Mouse (Mus musculus): ENCODE data around the gene Sumo2. TPM values are rescaled to one million over a fixed set of nuclear protein-coding genes. Genes with fewer than 3 reads are reported as not detected.
"Not testable (repeated sequence)": the region's sequence is repeated elsewhere in the genome, so short reads cannot be mapped to it uniquely, and the experiment has no call there.

Sumo2 gene
- polyA plus RNA-seq, 1 experiment = 365 TPM

- no peak for DNase-seq (ENCODE audit: extremely low spot score in 1 of 2, low spot score in 1 of 2)
These were observed 47.4 kb downstream of the Sumo2 start for GRCm38 (mm10) chr11:115488551-115489104.

DNA sequence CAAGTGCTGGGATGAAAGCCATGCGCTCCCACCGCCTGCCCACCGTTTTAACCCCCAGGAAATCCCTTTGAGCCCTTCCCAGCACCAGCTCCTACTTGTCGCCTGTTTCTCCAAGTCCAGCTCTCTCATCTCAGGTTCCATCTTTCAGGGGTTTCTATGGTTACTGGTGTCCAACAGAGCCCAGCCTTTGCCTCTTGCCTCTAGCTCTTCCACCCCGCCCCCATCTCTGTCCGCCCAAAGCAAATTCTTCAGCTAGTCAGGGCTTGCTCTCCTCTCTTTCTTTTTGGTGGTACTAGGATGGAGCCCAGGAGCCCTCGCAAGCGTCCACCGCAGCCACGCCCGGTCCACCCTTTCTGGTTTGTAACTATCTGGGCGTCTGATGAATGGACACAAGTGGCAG is 50.9 kb downstream of the Sumo2 start:
- no peak for DNase-seq (ENCODE audit: extremely low spot score in 1 of 2, low spot score in 1 of 2)

- DNase-seq (ENCODE audit: extremely low spot score in 1 of 2, low spot score in 1 of 2) = peak in 1 of 2 experiments; percentile 91
These were observed 52.4 kb downstream of the Sumo2 start for GRCm38 (mm10) chr11:115483726-115484125.

DNA sequence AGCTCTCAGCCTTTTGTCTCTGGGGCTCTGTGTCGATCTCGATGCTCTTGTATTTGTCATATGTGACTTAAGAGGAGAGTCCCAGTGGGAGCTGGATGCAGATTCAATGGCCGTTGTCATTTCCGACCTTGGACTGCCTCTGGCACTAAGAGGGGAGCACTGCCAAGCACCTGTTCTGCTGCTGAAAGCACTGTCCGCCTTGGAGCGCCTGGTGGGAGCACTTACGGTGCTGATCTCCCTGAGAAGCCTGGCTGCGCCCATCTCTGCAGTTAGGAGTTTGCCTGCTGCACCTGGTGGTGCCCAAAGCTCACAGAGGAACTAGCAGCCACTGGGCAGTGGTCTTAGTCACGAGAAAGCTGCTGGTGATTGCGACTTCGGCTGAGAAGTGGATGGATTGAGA is 52.8 kb downstream of the Sumo2 start:
- no peak for DNase-seq (ENCODE audit: extremely low spot score in 1 of 2, low spot score in 1 of 2)

DNA sequence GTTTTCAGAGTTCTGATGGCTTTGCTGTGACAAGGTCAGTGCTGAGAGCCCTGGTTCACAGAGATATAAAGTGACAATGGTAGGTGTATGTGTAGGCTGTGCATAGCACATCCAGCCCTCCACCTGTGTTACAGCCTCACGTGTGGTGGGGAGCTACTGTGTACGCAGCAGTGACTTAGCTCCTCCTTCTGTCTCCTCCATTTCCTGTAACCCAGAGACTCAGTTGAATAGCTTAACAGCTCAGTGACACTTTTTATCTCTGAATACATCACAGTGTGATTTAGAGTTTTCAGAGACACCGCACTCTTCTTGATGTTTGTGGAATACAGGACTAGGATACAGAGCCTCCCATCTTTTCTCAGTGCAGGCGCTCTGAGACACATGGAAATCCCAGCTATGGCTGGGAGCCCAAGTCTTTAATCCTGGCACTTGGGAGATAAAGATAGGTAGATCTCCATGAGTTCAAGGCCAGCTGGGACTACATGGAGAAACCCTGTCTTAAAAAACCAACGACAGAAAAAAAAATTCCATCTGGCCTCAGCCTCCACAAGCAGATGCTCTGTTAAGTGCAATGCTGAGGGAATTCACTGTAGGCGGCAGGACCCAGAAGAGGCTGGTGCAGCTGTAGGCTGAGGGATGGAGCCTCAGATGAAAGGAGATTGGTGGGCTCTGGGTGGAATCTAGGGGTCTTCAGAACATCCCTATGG is 54.4 kb downstream of the Sumo2 start:
- peak; percentile 79 to 84 for DNase-seq (ENCODE audit: extremely low spot score in 1 of 2, low spot score in 1 of 2)

- DNase-seq (ENCODE audit: extremely low spot score in 1 of 2, low spot score in 1 of 2) = peak in 1 of 2 experiments; percentile 57
These were observed 57.7 kb downstream of the Sumo2 start for GRCm38 (mm10) chr11:115478296-115478938.

- not testable (repeated sequence) for DNase-seq (ENCODE audit: extremely low spot score in 1 of 2, low spot score in 1 of 2)
These were observed 58.7 kb downstream of the Sumo2 start for GRCm38 (mm10) chr11:115477388-115477787.

- DNase-seq (ENCODE audit: extremely low spot score in 1 of 2, low spot score in 1 of 2) = not testable (repeated sequence)
These were observed 59.4 kb downstream of the Sumo2 start for GRCm38 (mm10) chr11:115476630-115477029.

- DNase-seq (ENCODE audit: extremely low spot score in 1 of 2, low spot score in 1 of 2) = no peak
These were observed 60.3 kb downstream of the Sumo2 start for GRCm38 (mm10) chr11:115475758-115476237.

DNA sequence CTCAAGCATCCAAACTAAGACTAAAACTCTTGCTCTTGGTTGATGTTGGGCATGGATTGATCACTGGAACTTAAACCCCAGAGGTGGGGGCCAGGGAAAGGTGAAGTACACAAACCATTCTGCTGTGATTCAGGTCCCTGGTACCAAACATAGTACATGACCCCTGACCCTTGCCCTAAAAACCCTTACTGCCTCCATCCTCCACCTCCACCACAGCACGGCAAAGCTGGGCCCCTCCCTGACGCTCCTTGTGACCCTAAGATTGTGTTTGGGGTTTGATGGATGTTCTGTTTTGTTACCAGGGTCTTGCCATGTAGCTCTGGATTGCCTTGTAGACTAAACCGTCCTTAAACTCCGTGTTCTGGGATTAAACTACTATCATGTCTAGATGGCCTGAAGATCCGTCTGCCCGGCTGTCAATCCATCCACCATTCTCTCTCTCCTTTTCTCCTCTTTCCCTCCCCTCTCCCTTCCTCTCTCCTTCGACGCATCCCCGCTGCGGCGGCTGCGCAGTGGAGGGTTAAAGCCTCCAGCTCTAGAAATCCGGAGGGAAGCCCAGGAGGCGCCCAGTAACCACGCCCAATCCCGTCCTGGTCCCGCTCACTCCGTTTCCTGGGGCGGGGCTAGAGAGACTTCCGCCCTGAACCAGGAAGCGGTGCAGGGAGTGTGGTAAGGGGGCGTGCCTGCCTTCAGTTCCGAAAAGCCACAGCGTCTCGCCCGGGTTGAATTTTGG is 60.9 kb downstream of the Sumo2 start, which contains the start of gene Armc7:
Gene Armc7, plus strand, starts transcription at position 643 of the 733 bp plus-strand sequence.
- DNase-seq (ENCODE audit: extremely low spot score in 1 of 2, low spot score in 1 of 2) = peak; percentile 89 to 97

DNA sequence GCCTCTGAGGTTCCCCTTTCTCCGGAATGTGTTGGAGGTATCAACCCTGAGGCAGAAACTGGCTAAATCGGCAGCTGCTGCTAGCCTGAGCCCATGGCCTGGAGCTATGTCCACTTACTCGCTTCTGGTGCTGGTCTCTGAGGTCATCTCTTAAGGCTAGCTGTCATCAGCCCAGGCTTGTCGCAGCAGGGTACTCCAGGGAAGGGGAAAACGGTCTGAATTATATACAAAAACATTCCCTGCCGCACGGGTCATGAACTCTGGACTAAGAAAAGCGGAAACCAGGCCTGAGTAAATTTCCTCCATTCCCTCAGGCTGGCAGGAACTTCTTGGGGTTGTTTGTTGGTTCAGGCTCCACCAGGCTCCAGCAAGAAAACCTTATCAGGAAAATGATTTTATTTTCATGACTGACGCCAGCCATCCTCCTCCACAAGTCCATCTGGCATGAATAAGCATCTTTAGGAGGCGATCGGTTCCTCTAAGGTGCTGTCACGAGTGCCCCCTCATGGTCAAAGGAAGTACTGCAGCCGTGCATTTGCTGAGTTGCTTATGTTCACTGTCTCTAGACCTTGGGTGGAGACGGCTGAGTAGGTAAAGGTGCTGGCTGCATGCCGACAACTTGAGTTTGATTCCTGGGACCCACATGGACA is 62.3 kb downstream of the Sumo2 start:
- peak; percentile 97 to 100 for DNase-seq (ENCODE audit: extremely low spot score in 1 of 2, low spot score in 1 of 2)

Other genes starting within 250 kb of the Sumo2 start
- 13.2 and 13.9 TPM in 2 replicates for gene Fads6, start 238.6 kb downstream of the Sumo2 start, polyA plus RNA-seq (2012; rRNA removed)
- 14.6 and 19.2 TPM in 2 replicates for gene Otop2, start 229.1 kb downstream of the Sumo2 start, polyA plus RNA-seq (2012; rRNA removed)
- 7.8 and 8.6 TPM in 2 replicates for gene Ush1g, start 214.2 kb downstream of the Sumo2 start, polyA plus RNA-seq (2012; rRNA removed)
- gene Otop3, start 201.5 kb downstream of the Sumo2 start, polyA plus RNA-seq (2012; rRNA removed) = 0.30 and 0.34 TPM in 2 replicates
- gene Hid1, start 168.5 kb downstream of the Sumo2 start, polyA plus RNA-seq (2012; rRNA removed) = 97.9 and 106 TPM in 2 replicates
- 22.7 and 23.1 TPM in 2 replicates for gene Cdr2l, start 154.4 kb downstream of the Sumo2 start, polyA plus RNA-seq (2012; rRNA removed)
- 129 and 134 TPM in 2 replicates for gene Mrpl58, start 132.5 kb downstream of the Sumo2 start, polyA plus RNA-seq (2012; rRNA removed)
- 785 and 842 TPM in 2 replicates for gene Atp5h, start 116.3 kb downstream of the Sumo2 start, polyA plus RNA-seq (2012; rRNA removed)
- 71.8 and 78.7 TPM in 2 replicates for gene Kctd2, start 116.1 kb downstream of the Sumo2 start, polyA plus RNA-seq (2012; rRNA removed)
- 0.06 and 0.17 TPM in 2 replicates for gene Trim80, start 95.7 kb downstream of the Sumo2 start, polyA plus RNA-seq (2012; rRNA removed)
- 0.06 TPM in 1 of 2 replicates, not detected in the other for gene Slc16a5, start 73.8 kb downstream of the Sumo2 start, polyA plus RNA-seq (2012; rRNA removed)
- 9.9 TPM in 2 replicates for gene Armc7, start 60.6 kb downstream of the Sumo2 start, polyA plus RNA-seq (2012; rRNA removed)
- gene Nt5c, start 44.4 kb downstream of the Sumo2 start, polyA plus RNA-seq (2012; rRNA removed) = 73.9 and 74.9 TPM in 2 replicates
- gene Jpt1, start 21.9 kb downstream of the Sumo2 start, polyA plus RNA-seq (2012; rRNA removed) = 209 and 216 TPM in 2 replicates
- 71.0 and 72.9 TPM in 2 replicates for gene Nup85, start 28.2 kb upstream of the Sumo2 start, polyA plus RNA-seq (2012; rRNA removed)
- gene Mrps7, start 67.6 kb upstream of the Sumo2 start, polyA plus RNA-seq (2012; rRNA removed) = 40.7 and 42.9 TPM in 2 replicates
- gene Gga3, start 67.8 kb upstream of the Sumo2 start, polyA plus RNA-seq (2012; rRNA removed) = 61.7 and 65.1 TPM in 2 replicates
- gene Mif4gd, start 76.7 kb upstream of the Sumo2 start, polyA plus RNA-seq (2012; rRNA removed) = 36.3 and 38.9 TPM in 2 replicates
- gene Slc25a19, start 92.0 kb upstream of the Sumo2 start, polyA plus RNA-seq (2012; rRNA removed) = 117 and 127 TPM in 2 replicates
- gene Grb2, start 172.3 kb upstream of the Sumo2 start, polyA plus RNA-seq (2012; rRNA removed) = 194 and 200 TPM in 2 replicates
- 49.7 and 57.3 TPM in 2 replicates for gene Tmem94, start 229.2 kb upstream of the Sumo2 start, polyA plus RNA-seq (2012; rRNA removed)